Mouse (Mus musculus) kidney, postnatal 25 days (tissue): ENCODE data around the gene BC037034.

Experiments
- DNase-seq, 2 experiments: peaks; one replicate each; pipeline ENCODE4 v3.0.0; 2021; ENCODE audit warnings: mixed read lengths in 2 of 2

The BC037034 gene

GRCm38 (mm10) chr5:138263260-138264206, at the start of gene BC037034:
Gene BC037034, minus strand, starts transcription at chr5:138264033.
- DNase-seq = peak; percentile 96 to 97

GRCm38 (mm10) chr5:138312795-138313194, 49.0 kb upstream of the BC037034 start:
- DNase-seq = no peak

GRCm38 (mm10) chr5:138299613-138300012, 35.8 kb upstream of the BC037034 start:
- DNase-seq = no peak

- no peak for DNase-seq
Measured at GRCm38 (mm10) chr5:138294158-138294557, 30.3 kb upstream of the BC037034 start.

- no peak for DNase-seq
Measured at GRCm38 (mm10) chr5:138291638-138292037, 27.8 kb upstream of the BC037034 start.

- no peak for DNase-seq
Measured at GRCm38 (mm10) chr5:138287861-138288260, 24.0 kb upstream of the BC037034 start.

GRCm38 (mm10) chr5:138283540-138283939, 19.7 kb upstream of the BC037034 start:
- DNase-seq = no peak

GRCm38 (mm10) chr5:138281798-138282197, 18.0 kb upstream of the BC037034 start:
- no peak for DNase-seq

GRCm38 (mm10) chr5:138280829-138281228, 17.0 kb upstream of the BC037034 start:
- no peak for DNase-seq

- DNase-seq = no peak
Measured at GRCm38 (mm10) chr5:138280425-138280768, 16.6 kb upstream of the BC037034 start.

GRCm38 (mm10) chr5:138279585-138280424, 16.0 kb upstream of the BC037034 start, which contains the start of the genes Gm43720, Gpc2 and Stag3:
Gene Gm43720, minus strand, starts transcription at chr5:138279958.
Gene Gpc2, minus strand, starts transcription at chr5:138280005.
Gene Stag3, plus strand, starts transcription at chr5:138280240.
- DNase-seq = peak; percentile 79 to 91

- DNase-seq = no peak
Measured at GRCm38 (mm10) chr5:138277994-138278393, 14.2 kb upstream of the BC037034 start.

GRCm38 (mm10) chr5:138275216-138276050, 11.6 kb upstream of the BC037034 start:
- peak; percentile 52 to 80 for DNase-seq

GRCm38 (mm10) chr5:138274186-138274585, 10.4 kb upstream of the BC037034 start:
- DNase-seq = no peak

- DNase-seq = no peak
Measured at GRCm38 (mm10) chr5:138272409-138272923, 8.6 kb upstream of the BC037034 start, which contains the start of gene Gal3st4. Gene Gal3st4, minus strand, starts transcription at chr5:138272840.

GRCm38 (mm10) chr5:138271232-138271631, 7.4 kb upstream of the BC037034 start:
- DNase-seq = no peak

- DNase-seq = no peak
Measured at GRCm38 (mm10) chr5:138268980-138269379, 5.1 kb upstream of the BC037034 start.

GRCm38 (mm10) chr5:138267114-138267513, 3.3 kb upstream of the BC037034 start:
- DNase-seq = no peak

GRCm38 (mm10) chr5:138265712-138266111, 1.9 kb upstream of the BC037034 start:
- DNase-seq = no peak

GRCm38 (mm10) chr5:138264207-138264578, 360 bp upstream of the BC037034 start:
- no peak for DNase-seq

- DNase-seq = no peak
Measured at GRCm38 (mm10) chr5:138262582-138263240, 1.1 kb downstream of the BC037034 start.

- DNase-seq = no peak
Measured at GRCm38 (mm10) chr5:138262001-138262400, 1.8 kb downstream of the BC037034 start.
